Mouse (Mus musculus): Measurements from ENCODE around the gene Kdm6b. TPM values are rescaled to one million over a fixed set of nuclear protein-coding genes. Genes with fewer than 3 reads are reported as not detected.

Kdm6b gene
- total and polyA plus RNA-seq, 3 experiments, result 0.66 to 7.2 (median 5.7) TPM

DNA sequence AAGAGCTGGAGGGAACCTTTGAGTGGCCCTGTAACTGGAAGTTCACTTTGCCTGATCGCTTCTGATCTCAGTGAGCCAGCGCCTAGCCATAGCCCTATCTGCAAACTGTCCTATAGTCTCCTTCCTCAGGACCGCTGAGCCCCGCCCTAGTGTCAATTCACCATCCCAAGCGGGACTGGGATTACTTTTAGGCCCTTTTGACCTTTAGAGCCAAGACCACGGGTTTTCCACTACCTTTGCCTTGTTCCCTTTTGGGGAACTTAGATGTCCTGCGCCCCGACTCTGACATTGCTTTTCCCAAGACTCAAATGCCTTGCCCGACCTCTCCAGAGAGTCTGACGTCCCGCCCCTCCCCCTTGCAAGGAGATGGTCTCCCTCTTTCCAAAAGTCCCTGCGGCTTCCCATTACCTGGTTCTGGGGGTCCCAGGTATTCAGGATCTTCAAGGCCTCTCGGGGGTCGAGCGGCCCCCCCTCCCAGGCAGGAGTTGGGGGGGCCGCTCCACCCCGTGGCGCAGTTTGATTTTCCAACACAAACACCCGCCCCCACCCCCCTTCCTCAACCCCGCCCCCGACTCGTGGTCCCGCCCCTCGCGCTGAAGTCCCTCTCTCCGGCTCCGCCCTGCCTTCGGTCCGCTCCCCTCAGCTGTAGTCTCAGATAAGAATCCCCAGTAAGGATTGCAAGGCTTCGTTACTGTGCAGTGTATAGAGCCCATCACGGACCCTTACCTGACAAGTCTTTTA, 6.5 kb upstream of the Kdm6b start:
- Histone ChIP-seq H3K79me2 (replicated peaks; ENCODE audit: control insufficient read depth, extremely low read depth, insufficient read depth, poor library complexity, severe bottlenecking) (no peaks in the 10 kb centered on the region), H3K9me3 (replicated peaks; ENCODE audit: low read length) (no peaks in the 10 kb centered on the region), H3K36me3 (replicated peaks in 1 of 2; ENCODE audit: control insufficient read depth in 1 of 2, insufficient read depth in 1 of 2, low read length in 1 of 2) (no peaks in the 10 kb centered on the region), H3K4me3 (replicated peaks in 1 of 3; ENCODE audit: low read depth in 2 of 3, low read length in 2 of 3, poor library complexity in 1 of 3) (peak overlapping the region; percentile 38 to 50 (median 48)), H3K9ac (ENCODE audit: insufficient read depth, low read depth) (peak overlapping the region; percentile 52), H3K4me1 (ENCODE audit: control insufficient read depth in 1 of 2, insufficient read depth in 2 of 2) (peaks cover 19 to 46% of the 10 kb centered on the region in 2 experiments), H3K27me3 (replicated peaks) (peaks cover 75% of the 10 kb centered on the region), H3K27ac (ENCODE audit: insufficient read depth, low read depth) (no peak overlapping the region), H3K4me2 (ENCODE audit: insufficient read depth, low read depth, poor library complexity, severe bottlenecking) (peak overlapping the region; percentile 93)
- no peak for DNase-seq (ENCODE audit: extremely low read depth)
- dilution Hi-C loops (cut with MboI; ENCODE audit: extremely low pct_ligation_motif_present, extremely low pct_unique_long_range_greater_than_20kb, low sequenced_read_pairs), result no loop called here
- in situ Hi-C loops (cut with MboI; ENCODE audit: low pct_ligation_motif_present, low pct_unique_long_range_greater_than_20kb, low sequenced_read_pairs), result no loop called here
- no peak for TF ChIP-seq HCFC1 (IDR thresholded peaks at IDR 0.05; ENCODE audit: low read depth, low read length)
- TF ChIP-seq CHD2 (IDR thresholded peaks at IDR 0.05; ENCODE audit: low read length), result peak; percentile 55
- TF ChIP-seq USF2 (conservative IDR thresholded peaks at IDR 0.05; ENCODE audit: low read depth, low read length), result no peak
- no peak for TF ChIP-seq POLR2AphosphoS2 (IDR thresholded peaks at IDR 0.05; ENCODE audit: low read depth, low read length)
- 0 out of 2 replicates have a peak, but pooled peaks have one; percentile 9 for TF ChIP-seq MAZ (IDR thresholded peaks at IDR 0.05; ENCODE audit: low read depth, low read length)
- TF ChIP-seq KAT2A (IDR thresholded peaks at IDR 0.05; ENCODE audit: insufficient replicate concordance, low read length), result no peak
- peak; percentile 78 for TF ChIP-seq SIN3A (IDR thresholded peaks at IDR 0.05; ENCODE audit: low read length)
- TF ChIP-seq MXI1 (IDR thresholded peaks at IDR 0.05; ENCODE audit: low read depth, low read length), result peak; percentile 52
- TF ChIP-seq BHLHE40 (IDR thresholded peaks at IDR 0.05; ENCODE audit: low read depth, low read length), result 0 out of 2 replicates have a peak, but pooled peaks have one; percentile 7
- TF ChIP-seq UBTF (IDR thresholded peaks at IDR 0.05; ENCODE audit: low read depth, low read length), result no peak
- TF ChIP-seq NRF1 (IDR thresholded peaks at IDR 0.05; ENCODE audit: low read depth, low read length), result no peak
- no peak for TF ChIP-seq GABPA (IDR thresholded peaks at IDR 0.05; ENCODE audit: insufficient replicate concordance, low read depth, low read length)
- no peak; the same call in 1 of the 2 replicates for TF ChIP-seq NELFE (IDR thresholded peaks at IDR 0.05; ENCODE audit: low read depth, low read length)

DNA sequence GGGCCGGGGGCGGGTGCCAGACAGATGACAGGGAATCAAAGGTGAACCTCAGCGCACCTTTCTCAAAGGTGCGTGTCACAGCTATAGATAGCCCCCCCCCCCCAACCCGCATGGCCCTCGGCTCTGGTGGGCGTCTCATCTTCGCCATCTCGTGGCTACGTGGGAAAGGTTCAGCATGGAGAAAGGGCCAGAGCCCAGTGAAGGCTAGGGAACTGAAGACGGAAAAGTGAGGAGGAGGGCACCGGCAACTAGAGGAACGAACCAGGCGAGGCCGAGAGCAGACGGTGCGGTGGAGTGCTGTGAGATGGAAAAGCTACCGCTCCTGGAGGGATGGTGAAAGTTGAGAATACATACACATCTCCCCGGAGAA, 6.0 kb upstream of the Kdm6b start:
- Histone ChIP-seq H3K79me2 (replicated peaks; ENCODE audit: control insufficient read depth, extremely low read depth, insufficient read depth, poor library complexity, severe bottlenecking) (no peaks in the 10 kb centered on the region), H3K4me2 (ENCODE audit: insufficient read depth, low read depth, poor library complexity, severe bottlenecking) (peak overlapping the region; percentile 93), H3K27me3 (replicated peaks) (peaks cover 71% of the 10 kb centered on the region), H3K9me3 (replicated peaks; ENCODE audit: low read length) (no peaks in the 10 kb centered on the region), H3K9ac (ENCODE audit: insufficient read depth, low read depth) (peak overlapping the region; percentile 52), H3K36me3 (replicated peaks in 1 of 2; ENCODE audit: control insufficient read depth in 1 of 2, insufficient read depth in 1 of 2, low read length in 1 of 2) (no peaks in the 10 kb centered on the region), H3K27ac (ENCODE audit: insufficient read depth, low read depth) (peak overlapping the region; percentile 29; the same call in 1 of the 2 replicates), H3K4me1 (ENCODE audit: control insufficient read depth in 1 of 2, insufficient read depth in 2 of 2) (peaks cover 19 to 51% of the 10 kb centered on the region in 2 experiments), H3K4me3 (replicated peaks in 1 of 3; ENCODE audit: low read depth in 2 of 3, low read length in 2 of 3, poor library complexity in 1 of 3) (peak overlapping the region; percentile 38 to 50 (median 48))
- dilution Hi-C loops (cut with MboI; ENCODE audit: extremely low pct_ligation_motif_present, extremely low pct_unique_long_range_greater_than_20kb, low sequenced_read_pairs) (no loop called here), in situ Hi-C loops (cut with MboI; ENCODE audit: low pct_ligation_motif_present, low pct_unique_long_range_greater_than_20kb, low sequenced_read_pairs) (no loop called here)
- peak; percentile 49 for DNase-seq (ENCODE audit: extremely low read depth)
- no peak for TF ChIP-seq BHLHE40 (IDR thresholded peaks at IDR 0.05; ENCODE audit: low read depth, low read length)
- peak; percentile 29; the same call in 1 of the 2 replicates for TF ChIP-seq MAX (IDR thresholded peaks at IDR 0.05; ENCODE audit: low read length)
- TF ChIP-seq USF1 (IDR thresholded peaks at IDR 0.05; ENCODE audit: low read depth, low read length), result no peak
- TF ChIP-seq JUN (IDR thresholded peaks at IDR 0.05; ENCODE audit: insufficient read depth, low read depth, low read length), result no peak
- TF ChIP-seq POLR2A (IDR thresholded peaks at IDR 0.05; ENCODE audit: low read depth, low read length), result no peak
- no peak for TF ChIP-seq MXI1 (IDR thresholded peaks at IDR 0.05; ENCODE audit: low read depth, low read length)
- TF ChIP-seq ELF1 (IDR thresholded peaks at IDR 0.05; ENCODE audit: low read depth, low read length), result 0 out of 2 replicates have a peak, but pooled peaks have one; percentile 20
- TF ChIP-seq RAD21 (IDR thresholded peaks at IDR 0.05; ENCODE audit: low read depth, low read length), result peak; percentile 59
- TF ChIP-seq RCOR1 (conservative IDR thresholded peaks at IDR 0.05; ENCODE audit: low read depth, low read length), result no peak
- no peak for TF ChIP-seq ZKSCAN1 (IDR thresholded peaks at IDR 0.05; ENCODE audit: borderline replicate concordance, low read depth, low read length)
- no peak for TF ChIP-seq GABPA (IDR thresholded peaks at IDR 0.05; ENCODE audit: insufficient replicate concordance, low read depth, low read length)
- peak; percentile 71 for TF ChIP-seq SMC3 (IDR thresholded peaks at IDR 0.05; ENCODE audit: low read depth, low read length)
- no peak for TF ChIP-seq USF2 (conservative IDR thresholded peaks at IDR 0.05; ENCODE audit: low read depth, low read length)
- no peak for TF ChIP-seq ZNF384 (IDR thresholded peaks at IDR 0.05; ENCODE audit: low read depth, low read length)
- no peak for TF ChIP-seq TBP (conservative IDR thresholded peaks at IDR 0.05; ENCODE audit: low read depth, low read length)
- no peak for TF ChIP-seq SIN3A (IDR thresholded peaks at IDR 0.05; ENCODE audit: low read length)
- TF ChIP-seq CHD1 (IDR thresholded peaks at IDR 0.05; ENCODE audit: low read depth, low read length), result peak; percentile 37; the same call in 1 of the 2 replicates
- TF ChIP-seq NELFE (IDR thresholded peaks at IDR 0.05; ENCODE audit: low read depth, low read length), result no peak
- TF ChIP-seq HCFC1 (IDR thresholded peaks at IDR 0.05; ENCODE audit: low read depth, low read length), result no peak
- no peak for TF ChIP-seq EP300 (IDR thresholded peaks at IDR 0.05; ENCODE audit: low read length)
- no peak for TF ChIP-seq MAFK (IDR thresholded peaks at IDR 0.05; ENCODE audit: insufficient replicate concordance, low read length)
- TF ChIP-seq JUND (conservative IDR thresholded peaks at IDR 0.05; ENCODE audit: low read depth, low read length), result no peak
- peak in 1 of 2 experiments; percentile 74; a peak in 2 of 4 replicates for TF ChIP-seq CTCF (conservative IDR thresholded peaks at IDR 0.05 in 1 of 2, IDR thresholded peaks at IDR 0.05 in 1 of 2; ENCODE audit: low read depth in 2 of 2, low read length in 2 of 2)
- TF ChIP-seq ZC3H11A (IDR thresholded peaks at IDR 0.05; ENCODE audit: low read depth, low read length), result peak; percentile 27
- TF ChIP-seq MYC (IDR thresholded peaks at IDR 0.05; ENCODE audit: low read depth, low read length), result no peak
